Mouse (Mus musculus) kidney, adult 8-10 months (tissue): ENCODE data around the gene Pgls.
A peak's percentile ranks its signal among the peaks of the same experiment; 100 is the strongest.

Source experiments
- DNase-seq, 2 experiments: peaks; one replicate each; pipeline ENCODE4 v3.0.0; 2022

The Pgls gene

GRCm38 (mm10) chr8:71569366-71570290 is 22.3 kb upstream of the Pgls start:
- DNase-seq = peak; percentile 97 to 99

GRCm38 (mm10) chr8:71570291-71570954 is 21.6 kb upstream of the Pgls start:
- peak; percentile 99 for DNase-seq

- no peak for DNase-seq
Observed at GRCm38 (mm10) chr8:71572077-71572476, 19.9 kb upstream of the Pgls start.

- DNase-seq = peak; percentile 69 to 73
Observed at GRCm38 (mm10) chr8:71572847-71573633, 18.9 kb upstream of the Pgls start.

GRCm38 (mm10) chr8:71574426-71574825 is 17.6 kb upstream of the Pgls start:
- DNase-seq = no peak

GRCm38 (mm10) chr8:71575020-71575419 is 17.0 kb upstream of the Pgls start:
- DNase-seq = no peak

GRCm38 (mm10) chr8:71577856-71578387 is 14.1 kb upstream of the Pgls start:
- no peak for DNase-seq

- no peak for DNase-seq
Observed at GRCm38 (mm10) chr8:71579009-71579408, 13.0 kb upstream of the Pgls start.

DNA sequence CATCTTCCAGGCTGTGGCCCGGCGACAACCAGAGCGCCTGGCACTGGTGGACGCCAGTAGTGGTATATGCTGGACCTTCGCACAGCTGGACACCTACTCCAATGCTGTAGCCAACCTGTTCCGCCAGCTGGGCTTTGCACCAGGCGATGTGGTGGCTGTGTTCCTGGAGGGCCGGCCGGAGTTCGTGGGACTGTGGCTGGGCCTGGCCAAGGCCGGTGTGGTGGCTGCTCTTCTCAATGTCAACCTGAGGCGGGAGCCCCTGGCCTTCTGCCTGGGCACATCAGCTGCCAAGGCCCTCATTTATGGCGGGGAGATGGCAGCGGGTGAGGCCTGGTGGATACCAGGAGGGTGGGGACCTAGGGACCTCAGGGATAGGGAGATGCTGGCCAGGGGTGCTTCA is 12.5 kb upstream of the Pgls start:
- no peak for DNase-seq

DNA sequence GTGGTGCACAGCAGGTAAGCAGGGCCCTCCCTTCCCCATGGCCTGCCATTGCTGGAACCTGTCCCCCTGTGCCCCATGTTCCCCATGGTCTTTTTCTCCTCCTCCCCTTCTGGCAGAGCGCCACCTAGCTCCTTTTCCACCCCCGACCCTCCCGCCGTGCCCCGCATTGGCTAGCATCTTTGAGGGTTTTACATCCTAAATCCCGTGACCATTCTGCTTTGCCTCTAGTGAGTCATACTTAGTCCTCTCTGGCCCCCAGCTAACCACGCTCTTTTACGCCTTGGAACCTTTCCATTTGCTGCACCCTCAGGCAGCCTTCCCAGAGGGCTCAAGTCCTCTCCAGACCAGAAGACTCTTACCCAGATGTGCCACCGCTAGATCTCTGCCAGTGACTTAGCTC is 11.8 kb upstream of the Pgls start:
- DNase-seq = no peak

- peak in 1 of 2 experiments; percentile 59 for DNase-seq
Observed at GRCm38 (mm10) chr8:71586891-71587290, 5.1 kb upstream of the Pgls start.

GRCm38 (mm10) chr8:71588762-71589161 is 3.2 kb upstream of the Pgls start:
- DNase-seq = no peak

GRCm38 (mm10) chr8:71591017-71591416 is 959 bp upstream of the Pgls start:
- DNase-seq = no peak

DNA sequence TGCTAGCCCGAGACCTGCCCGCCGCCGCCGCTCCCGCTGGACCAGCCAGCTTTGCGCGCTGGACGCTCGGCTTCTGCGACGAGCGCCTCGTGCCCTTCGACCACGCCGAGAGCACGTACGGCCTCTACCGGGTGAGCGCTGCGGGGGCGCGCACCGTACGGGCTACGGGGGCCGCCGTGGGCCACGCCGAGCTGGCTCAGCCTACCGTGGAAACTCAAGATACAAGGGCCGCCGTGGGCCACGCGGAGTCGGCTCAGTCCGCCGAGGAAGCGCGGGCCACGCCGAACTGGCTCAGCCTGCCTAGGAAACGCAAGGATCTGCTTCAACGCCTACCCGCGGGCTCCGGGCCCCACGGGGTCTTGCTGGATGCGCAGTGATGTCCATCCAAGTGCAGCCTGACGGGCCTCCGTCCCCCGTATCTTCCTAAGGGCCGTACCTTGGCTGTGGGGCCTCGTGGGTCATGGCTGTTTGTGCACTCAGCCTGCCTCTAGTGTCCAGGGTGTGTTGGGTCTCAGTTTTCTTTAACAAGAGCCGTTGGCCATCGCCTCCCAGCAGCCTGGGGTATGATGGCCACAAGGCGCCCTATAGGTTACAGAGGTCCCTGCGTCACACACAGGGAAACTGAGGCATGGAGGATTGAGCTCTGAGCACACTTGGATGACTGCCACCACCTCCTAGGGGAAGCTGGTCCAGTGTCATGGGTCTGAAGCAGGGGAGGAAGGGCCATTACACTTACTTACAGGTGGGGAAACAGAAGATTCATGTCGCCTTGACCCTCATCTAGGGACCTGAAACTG is 596 bp downstream of the Pgls start:
- DNase-seq = peak; percentile 80 to 84

DNA sequence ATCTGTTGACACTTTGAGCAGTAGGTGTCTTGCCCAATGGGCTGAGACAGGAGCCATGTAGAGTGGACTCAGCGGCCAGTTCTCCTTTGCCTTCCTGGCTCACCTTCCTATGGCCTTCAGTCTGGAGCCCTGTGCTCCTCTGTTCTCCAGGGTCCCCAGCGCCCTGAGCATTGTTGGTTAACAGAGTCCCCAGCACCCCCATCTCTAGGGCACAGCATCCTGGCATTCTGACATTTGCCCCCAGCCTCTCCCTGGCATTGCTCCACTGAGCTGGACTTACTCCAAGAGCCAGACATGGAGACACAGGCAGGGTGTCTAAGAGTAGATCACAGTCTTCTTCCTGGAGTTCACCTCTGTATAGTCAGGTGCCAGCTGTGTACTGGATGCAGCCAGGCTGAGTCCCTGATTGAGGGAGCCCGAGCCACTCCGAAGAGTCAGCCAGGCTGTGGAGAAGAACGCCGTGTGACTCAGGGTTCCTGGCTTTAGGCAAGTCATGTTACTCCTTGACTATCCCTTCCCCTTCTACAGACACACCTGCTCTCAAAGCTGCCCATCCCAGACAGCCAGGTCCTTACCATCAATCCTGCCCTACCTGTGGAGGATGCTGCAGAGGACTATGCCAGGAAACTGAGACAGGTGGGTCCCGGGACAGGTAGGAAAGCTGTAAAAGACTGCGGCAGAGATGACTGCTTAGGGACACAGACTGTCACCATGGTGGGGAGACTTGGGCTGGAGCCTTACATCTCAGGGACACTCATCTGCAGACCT is 1.8 kb downstream of the Pgls start:
- DNase-seq = peak in 1 of 2 experiments; percentile 19

DNA sequence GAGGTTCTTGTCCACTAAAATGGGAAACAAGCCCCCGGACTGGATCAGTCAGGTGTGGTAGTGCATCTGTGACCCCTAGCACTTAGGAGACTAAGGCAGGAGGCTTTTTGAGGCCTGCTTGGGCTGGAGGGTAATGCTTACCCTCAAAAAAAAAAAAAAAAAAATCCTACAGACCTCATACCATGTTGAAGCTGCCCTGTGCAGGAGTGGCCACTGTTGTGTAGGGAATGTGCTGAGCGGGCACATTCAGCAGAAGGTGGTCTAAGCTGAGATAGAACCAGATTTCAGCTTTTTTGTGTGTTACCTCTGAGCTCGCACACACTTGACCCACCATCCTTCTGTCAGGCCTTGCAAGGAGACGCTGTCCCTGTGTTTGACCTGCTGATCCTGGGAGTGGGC is 2.3 kb downstream of the Pgls start:
- no peak for DNase-seq

DNA sequence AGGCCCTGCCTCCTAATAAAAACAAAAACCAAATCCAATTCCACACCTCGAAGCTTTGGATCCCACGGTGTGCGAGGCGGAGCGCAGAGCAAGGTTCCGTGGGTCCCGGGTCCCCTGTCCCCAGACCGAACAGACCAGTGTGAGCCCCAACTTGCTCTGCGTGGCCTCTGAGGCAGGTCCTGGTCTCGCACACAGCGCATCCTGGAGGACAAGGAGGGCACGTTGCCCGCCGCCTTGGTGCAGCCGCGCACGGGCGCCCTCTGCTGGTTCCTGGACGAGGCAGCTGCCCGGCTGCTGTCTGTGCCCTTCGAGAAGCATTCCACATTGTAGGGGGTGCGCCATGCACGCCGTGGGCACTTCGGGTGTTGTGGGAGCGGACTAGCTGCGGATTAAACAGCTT is 3.9 kb downstream of the Pgls start:
- DNase-seq = peak; percentile 78 to 90

DNA sequence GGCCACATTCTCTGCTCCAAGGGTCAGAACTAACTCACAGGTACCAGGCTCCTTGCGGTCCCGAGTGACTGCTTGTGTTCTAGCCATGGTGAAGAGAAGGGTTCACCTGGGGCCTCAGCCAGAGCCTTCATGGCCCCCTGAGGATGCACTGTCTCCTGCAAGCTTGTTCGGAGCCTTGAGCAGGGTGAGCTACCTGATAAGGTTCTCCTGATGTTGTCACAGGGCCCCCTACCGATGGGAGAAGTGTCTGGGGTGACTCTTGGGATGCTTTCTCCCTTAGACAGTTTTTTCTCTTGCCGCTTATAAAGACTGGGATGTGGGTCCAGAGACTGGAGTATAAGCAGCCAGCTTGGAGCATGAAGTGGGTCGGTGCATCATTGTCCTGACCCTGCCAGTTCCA is 4.4 kb downstream of the Pgls start:
- DNase-seq = no peak

GRCm38 (mm10) chr8:71596798-71597197 is 4.8 kb downstream of the Pgls start:
- DNase-seq = peak in 1 of 2 experiments; percentile 28

DNA sequence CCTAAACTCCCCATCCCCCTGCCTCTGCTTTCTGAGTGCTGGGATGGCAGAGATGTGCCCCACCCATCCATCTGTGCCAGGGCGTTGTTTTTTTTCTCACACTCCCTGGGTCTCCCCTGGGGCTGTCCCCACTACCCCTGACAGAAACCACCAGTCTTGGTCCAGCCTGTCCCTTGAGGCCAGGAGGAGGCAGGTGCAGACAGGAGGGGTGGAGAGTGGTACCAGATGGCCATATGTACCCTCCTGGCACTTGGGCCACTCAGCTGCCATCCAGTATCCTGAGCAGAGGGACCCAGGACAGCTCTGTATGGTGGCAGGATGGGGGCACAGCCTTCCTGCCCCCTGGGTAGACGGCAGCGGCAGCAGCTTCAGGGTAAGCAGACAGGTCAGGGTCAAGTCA is 5.5 kb downstream of the Pgls start, which contains the start of gene Fam129c:
Gene Fam129c, plus strand, starts transcription at position 198 of the 400 bp plus-strand sequence.
- no peak for DNase-seq

DNA sequence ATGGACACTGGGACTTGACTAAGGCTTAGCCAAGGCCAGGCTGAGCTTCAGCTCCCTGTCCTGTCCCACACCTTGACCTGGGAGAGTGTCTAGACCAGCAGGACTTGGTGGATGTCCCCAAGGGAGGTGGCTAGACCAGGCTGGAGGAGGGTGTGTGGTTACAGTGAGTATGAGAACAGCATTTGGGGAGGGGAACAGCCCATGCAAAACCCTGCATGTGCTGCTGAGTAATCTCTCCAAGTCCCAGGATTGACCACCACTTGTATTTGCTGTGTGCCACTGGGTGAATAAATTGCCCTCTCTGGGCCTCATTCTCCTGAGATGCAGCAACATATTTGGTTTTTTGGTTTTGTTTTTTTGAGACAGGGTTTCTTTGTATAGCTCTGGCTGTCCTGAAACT is 6.4 kb downstream of the Pgls start:
- DNase-seq = no peak
